Mouse (Mus musculus) heart, embryonic 10.5 days (tissue): ENCODE data around the gene Olfr704. TPM values are rescaled to one million over a fixed set of nuclear protein-coding genes. Genes with fewer than 3 reads are reported as not detected.
"Not testable (repeated sequence)": the region's sequence is repeated elsewhere in the genome, so short reads cannot be mapped to it uniquely, and the experiment has no call there.

Experiments used
- DNase-seq: peaks from one replicate; pipeline ENCODE4 v3.0.0-alpha.2; 2017; ENCODE audit warnings: low spot score
- H3K27ac ChIP-seq: fragments of 300-500 bp; sonication (generic); 2 replicates; pipeline ENCODE4 v1.5.1; 2016; ENCODE audit warnings: mild to moderate bottlenecking
- H3K27me3 ChIP-seq: fragments of 300-500 bp; sonication (generic); 2 replicates; pipeline ENCODE4 v1.6.1; 2016; ENCODE audit warnings: mild to moderate bottlenecking; ENCODE audit not compliant: poor library complexity, insufficient read depth, severe bottlenecking
- H3K36me3 ChIP-seq: fragments of 300-500 bp; sonication (generic); 2 replicates; pipeline ENCODE4 v1.6.1; 2016; ENCODE audit warnings: mild to moderate bottlenecking, moderate library complexity
- H3K4me1 ChIP-seq: fragments of 300-500 bp; sonication (generic); 2 replicates; pipeline ENCODE4 v1.6.1; 2016; ENCODE audit warnings: mild to moderate bottlenecking
- H3K4me3 ChIP-seq: fragments of 300-500 bp; sonication (generic); 2 replicates; pipeline ENCODE4 v1.5.1; 2016; ENCODE audit warnings: mild to moderate bottlenecking, moderate library complexity
- H3K9me3 ChIP-seq: fragments of 300-500 bp; sonication (generic); 2 replicates; pipeline ENCODE4 v1.6.1; 2016; ENCODE audit warnings: mild to moderate bottlenecking, moderate library complexity
- WGBS: fragments of 180-500 bp; shearing (Covaris S2); methylation state at CpG from one replicate; pipeline ENCODE4 v1.1.7; 2016; 5-methylcytosine and 5-hydroxymethylcytosine counted together
- polyA plus RNA-seq: library from polyadenylated mRNA; unstranded; fragments of >200 nt; fragmentation: Nextera tagmentation; extraction: Ambion mirVana; gene quantifications from 2 replicates; pipeline ENCODE4 v1.2.1, GENCODE M21; 2016

The Olfr704 gene
- not detected in 2 replicates for polyA plus RNA-seq

DNA sequence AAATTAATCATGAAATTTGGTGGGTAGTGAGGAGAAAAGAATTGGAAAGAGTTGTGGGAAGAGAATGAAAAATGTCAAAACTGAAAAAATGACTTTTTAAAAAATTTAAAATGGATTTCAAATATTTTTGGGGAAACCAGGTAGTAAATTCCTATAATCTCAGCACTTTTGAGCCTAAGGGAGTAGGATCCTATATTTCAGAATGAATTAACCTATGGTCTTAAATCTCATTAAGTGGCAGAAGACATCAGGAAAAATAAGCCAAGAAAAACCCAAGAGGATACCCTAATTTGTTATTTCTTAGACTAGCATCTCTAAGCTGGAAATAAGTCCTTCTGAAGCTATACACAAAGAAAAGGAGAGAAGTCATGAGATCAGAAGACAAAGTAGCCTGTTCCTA, at the start of gene Olfr704:
Olfr704 (plus strand) TSS at position 301 of the 400 bp plus-strand sequence.
- no peak within 1 kb of the TSS for H3K4me3 ChIP-seq
- H3K36me3 ChIP-seq: no peaks in the 10 kb centered on the region
- no peaks in the 10 kb centered on the region for H3K9me3 ChIP-seq
- no peaks in the 10 kb centered on the region for H3K4me1 ChIP-seq
- DNase-seq: no peak
- H3K27ac ChIP-seq: no peak within 1 kb of the TSS
- no peaks in the 10 kb centered on the region for H3K27me3 ChIP-seq

DNA sequence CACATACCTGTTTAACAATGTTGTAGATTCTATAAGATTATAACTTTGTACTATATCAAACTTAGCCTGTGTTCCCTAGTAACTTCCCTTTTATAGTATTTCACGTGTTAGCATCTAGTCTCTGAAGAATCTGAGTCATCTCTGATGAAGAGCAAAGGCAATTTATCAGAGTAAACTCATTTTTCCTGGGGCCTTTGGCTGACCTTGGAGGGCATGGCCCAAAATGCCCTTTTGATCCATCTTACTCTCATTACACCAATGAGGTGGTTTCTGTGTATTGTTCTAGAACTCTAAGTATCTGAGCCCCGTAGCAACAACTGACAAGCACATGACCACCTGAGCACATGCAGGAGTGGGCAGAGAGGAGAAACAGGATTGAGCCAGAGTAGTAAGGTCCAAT, 49.2 kb upstream of the Olfr704 start, which contains the start of gene Olfr701:
Olfr701 (plus strand) TSS at position 301 of the 400 bp plus-strand sequence.
- Histone ChIP-seq H3K4me1 (no peaks in the 10 kb centered on the region), H3K4me3 (no peak within 1 kb of the TSS), H3K27me3 (no peaks in the 10 kb centered on the region), H3K27ac (no peak within 1 kb of the TSS), H3K9me3 (no peaks in the 10 kb centered on the region), H3K36me3 (no peaks in the 10 kb centered on the region)
- no peak for DNase-seq
- 73% methylated on average over 2 of the region's 2 CpGs for WGBS

DNA sequence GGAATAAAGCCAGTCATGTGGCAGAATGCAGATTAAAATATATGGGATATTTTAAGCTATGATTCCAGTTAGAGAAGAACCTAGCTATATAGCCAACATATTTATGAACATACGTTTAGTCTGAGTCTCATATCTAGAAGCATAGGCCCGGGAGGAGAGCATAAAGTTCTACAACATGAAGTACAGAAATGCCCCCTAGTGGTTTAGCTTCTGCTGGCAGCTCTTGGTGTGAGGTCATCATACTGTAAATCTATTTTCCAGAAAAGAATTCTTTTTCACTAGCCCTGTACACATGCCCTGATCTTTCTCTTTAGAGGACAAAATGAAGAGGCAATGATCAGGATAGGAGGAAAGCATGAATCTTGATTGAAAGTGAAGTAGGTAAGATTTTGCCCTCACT, 47.2 kb upstream of the Olfr704 start:
- 56% methylated on average over 2 of the region's 2 CpGs for WGBS
- no peak for DNase-seq
- H3K36me3 ChIP-seq: no peaks in the 10 kb centered on the region
- H3K9me3 ChIP-seq: no peaks in the 10 kb centered on the region
- no peak overlapping the region for H3K27ac ChIP-seq
- no peaks in the 10 kb centered on the region for H3K27me3 ChIP-seq
- H3K4me1 ChIP-seq: no peaks in the 10 kb centered on the region
- H3K4me3 ChIP-seq: no peak overlapping the region

DNA sequence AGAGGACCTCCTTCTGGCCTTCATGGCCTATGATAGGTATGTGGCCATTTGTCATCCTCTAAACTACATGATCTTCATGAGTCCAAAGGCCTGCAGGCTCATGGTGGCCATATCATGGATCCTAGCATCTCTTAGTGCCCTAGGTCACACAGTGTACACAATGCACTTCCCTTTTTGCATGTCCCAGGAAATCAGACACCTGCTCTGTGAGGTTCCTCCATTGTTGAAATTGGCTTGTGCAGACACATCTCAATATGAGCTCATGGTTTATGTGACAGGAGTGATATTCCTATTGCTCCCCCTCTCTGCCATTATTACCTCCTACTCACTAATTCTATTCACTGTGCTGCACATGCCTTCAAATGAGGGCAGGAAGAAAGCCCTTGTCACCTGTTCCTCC, 44.6 kb upstream of the Olfr704 start:
- H3K27ac ChIP-seq: no peak overlapping the region
- no peak overlapping the region for H3K4me3 ChIP-seq
- no peak for DNase-seq
- H3K36me3 ChIP-seq: no peaks in the 10 kb centered on the region
- H3K27me3 ChIP-seq: no peaks in the 10 kb centered on the region
- H3K4me1 ChIP-seq: no peaks in the 10 kb centered on the region
- H3K9me3 ChIP-seq: no peaks in the 10 kb centered on the region

DNA sequence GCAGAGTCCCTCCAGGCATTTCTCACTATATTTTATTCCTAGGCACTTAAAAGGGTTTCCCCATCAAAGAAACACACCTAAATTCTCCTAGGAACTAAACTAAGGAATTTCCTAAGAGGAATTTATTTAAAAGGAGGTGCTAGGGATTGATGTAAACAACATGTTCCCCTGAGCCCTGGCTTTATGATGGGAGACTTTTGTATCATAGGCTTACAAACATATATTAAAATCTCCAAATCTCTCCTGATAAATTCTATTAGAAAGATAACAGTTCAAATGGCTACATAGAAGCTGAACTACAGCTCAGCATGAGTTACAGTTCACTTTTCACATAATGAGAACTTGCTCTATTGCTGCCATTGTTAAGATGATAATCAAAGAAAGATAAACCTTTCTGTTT, 29.2 kb upstream of the Olfr704 start, which contains the start of gene Olfr702:
Olfr702 (minus strand) TSS at position 101 of the 400 bp plus-strand sequence.
- no peak within 1 kb of the TSS for H3K27ac ChIP-seq
- no peak for DNase-seq
- no peak within 1 kb of the TSS for H3K4me3 ChIP-seq
- H3K9me3 ChIP-seq: no peaks in the 10 kb centered on the region
- no peaks in the 10 kb centered on the region for H3K4me1 ChIP-seq
- H3K27me3 ChIP-seq: no peaks in the 10 kb centered on the region
- H3K36me3 ChIP-seq: no peaks in the 10 kb centered on the region

DNA sequence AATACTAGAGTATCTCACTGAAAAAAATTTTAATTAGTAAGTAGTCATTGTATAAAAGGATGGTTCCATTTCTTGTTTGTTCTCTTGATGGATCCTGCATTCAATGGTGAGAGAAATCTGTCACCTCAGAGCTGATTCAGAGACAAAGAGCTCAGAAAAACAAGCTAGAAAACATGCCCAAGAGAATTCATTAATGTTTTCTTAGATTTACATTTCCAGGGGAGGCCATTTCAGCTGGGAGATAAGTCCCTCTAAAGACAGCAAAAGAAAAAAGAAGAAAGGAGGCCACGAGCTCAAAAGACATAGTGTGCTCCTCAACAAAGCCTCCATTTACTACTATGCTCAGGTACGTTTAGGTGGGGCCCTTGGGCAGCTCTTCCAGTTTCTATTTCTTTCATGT, 19.9 kb upstream of the Olfr704 start, which contains the start of gene Olfr703:
Olfr703 (plus strand) TSS at position 301 of the 400 bp plus-strand sequence.
- Histone ChIP-seq H3K4me3 (no peak within 1 kb of the TSS), H3K4me1 (no peaks in the 10 kb centered on the region), H3K36me3 (no peaks in the 10 kb centered on the region), H3K9me3 (no peaks in the 10 kb centered on the region), H3K27me3 (no peaks in the 10 kb centered on the region), H3K27ac (no peak within 1 kb of the TSS)
- DNase-seq: no peak
- 72% methylated on average over 2 of the region's 2 CpGs for WGBS

DNA sequence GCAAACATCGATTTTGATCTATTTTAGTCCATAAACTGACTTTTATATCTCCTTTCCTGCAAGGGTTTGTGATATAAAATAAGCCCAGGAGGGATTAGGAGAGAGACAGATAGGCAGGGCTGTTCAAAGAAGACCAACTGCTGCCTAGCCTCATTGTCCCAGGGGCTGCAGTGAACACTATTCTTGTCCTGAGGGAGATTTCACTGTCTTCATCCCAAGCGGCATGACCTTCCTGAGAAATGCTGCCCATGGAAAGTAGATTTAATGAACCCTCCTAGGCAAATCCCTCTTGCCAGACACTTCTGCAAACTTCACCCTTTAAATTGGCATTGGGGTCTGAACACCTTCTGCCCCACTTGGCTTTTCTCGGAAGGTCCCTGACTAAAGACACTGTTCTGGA, 13.8 kb downstream of the Olfr704 start, which contains the start of gene Olfr705:
Olfr705 (minus strand) TSS at position 101 of the 400 bp plus-strand sequence.
- H3K27ac ChIP-seq: no peak within 1 kb of the TSS
- H3K4me3 ChIP-seq: no peak within 1 kb of the TSS
- H3K36me3 ChIP-seq: no peaks in the 10 kb centered on the region
- no peaks in the 10 kb centered on the region for H3K4me1 ChIP-seq
- no peak for DNase-seq
- no peaks in the 10 kb centered on the region for H3K27me3 ChIP-seq
- 75% methylated on average over 3 of the region's 3 CpGs for WGBS
- H3K9me3 ChIP-seq: no peaks in the 10 kb centered on the region

DNA sequence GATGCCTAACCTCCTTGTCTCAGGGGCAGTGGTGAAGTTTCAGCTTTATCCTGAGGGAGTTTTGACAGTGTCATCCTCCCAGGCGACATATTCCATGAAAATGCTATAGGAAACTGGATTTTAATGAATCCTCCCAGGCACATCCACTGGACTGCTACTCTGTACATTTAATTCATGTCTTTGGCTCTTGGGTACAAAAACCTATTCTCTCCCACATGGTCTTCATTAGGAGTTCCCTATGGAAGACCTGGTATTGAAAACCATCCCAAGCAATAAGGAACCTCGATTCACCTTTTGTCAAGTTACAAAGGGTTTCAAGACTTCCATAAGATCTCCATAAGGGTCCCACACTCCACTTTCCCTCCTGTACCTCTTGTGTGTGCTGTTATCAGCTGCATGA, 25.1 kb downstream of the Olfr704 start, which contains the start of gene Olfr706:
Olfr706 (minus strand) TSS at position 101 of the 400 bp plus-strand sequence.
- Histone ChIP-seq H3K9me3 (0 out of 2 replicates have a peak, but pooled peaks cover 3% of the 10 kb centered on the region), H3K27ac (no peak within 1 kb of the TSS), H3K27me3 (no peaks in the 10 kb centered on the region), H3K4me1 (no peaks in the 10 kb centered on the region), H3K36me3 (no peaks in the 10 kb centered on the region), H3K4me3 (no peak within 1 kb of the TSS)
- DNase-seq: no peak
- 81% methylated on average over 2 of the region's 2 CpGs for WGBS

DNA sequence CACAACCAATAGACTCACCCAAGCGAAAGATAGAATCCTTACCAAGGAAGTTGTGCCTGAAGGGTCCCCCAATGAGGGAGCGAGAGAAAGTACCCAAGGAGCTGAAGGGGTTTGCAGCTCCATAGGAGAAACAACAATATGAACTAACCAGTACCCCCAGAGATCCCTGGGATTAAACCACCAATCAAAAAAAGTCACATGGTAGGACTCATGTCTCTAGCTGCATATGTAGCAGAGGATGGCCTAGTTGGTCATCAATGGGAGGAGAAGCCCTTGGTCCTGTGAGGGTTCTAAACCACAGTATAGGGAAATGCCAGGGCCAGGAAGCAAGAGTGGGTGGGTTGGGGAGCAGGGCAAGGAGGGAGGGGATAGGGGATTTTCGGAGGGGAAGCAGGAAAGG, 38.2 kb downstream of the Olfr704 start, which contains the start of gene Olfr707:
Olfr707 (minus strand) TSS at position 101 of the 400 bp plus-strand sequence.
- not testable (repeated sequence) for H3K36me3 ChIP-seq, H3K27me3 ChIP-seq
- 83% methylated on average over 3 of the region's 3 CpGs for WGBS

DNA sequence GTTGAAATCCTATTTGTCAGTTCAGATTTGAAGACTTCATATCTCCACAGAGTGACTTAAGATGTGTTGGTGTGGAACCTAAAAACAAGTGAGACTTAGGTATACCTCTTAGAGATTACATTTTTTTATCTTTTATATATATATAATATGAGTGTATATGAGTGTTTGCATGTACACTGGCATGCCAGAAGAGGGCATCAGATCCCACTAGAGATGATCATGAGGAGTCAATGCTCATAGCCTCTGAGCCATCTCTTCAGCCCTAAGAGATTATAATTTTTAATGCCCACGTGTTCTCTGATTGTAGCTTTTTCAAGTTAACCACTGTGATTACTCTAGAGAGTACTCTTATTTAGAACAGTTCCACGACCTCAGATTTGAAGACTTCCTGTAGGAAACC, 44.7 kb downstream of the Olfr704 start, which contains the start of gene Olfr1532-ps1:
Olfr1532-ps1 (plus strand) TSS at position 326 of the 400 bp plus-strand sequence.
- Histone ChIP-seq H3K36me3 (no peaks in the 10 kb centered on the region), H3K4me3 (no peak within 1 kb of the TSS), H3K4me1 (no peaks in the 10 kb centered on the region), H3K27me3 (no peaks in the 10 kb centered on the region), H3K27ac (no peak within 1 kb of the TSS), H3K9me3 (no peaks in the 10 kb centered on the region)
- DNase-seq: no peak
- WGBS: 56% methylated on average over 2 of the region's 2 CpGs

More for the DNA sequence above, 38.2 kb downstream of the Olfr704 start, which contains the start of gene Olfr707:
- not testable (repeated sequence) for H3K9me3 ChIP-seq, DNase-seq, H3K27ac ChIP-seq, H3K4me3 ChIP-seq, H3K4me1 ChIP-seq

Other genes starting within 250 kb of the Olfr704 start
- gene Olfr693, start 182.6 kb upstream of the Olfr704 start, polyA plus RNA-seq: not detected in 2 replicates
- not detected in 2 replicates for gene Olfr694, start 171.4 kb upstream of the Olfr704 start, polyA plus RNA-seq
- not detected in 2 replicates for gene Olfr695, start 146.8 kb upstream of the Olfr704 start, polyA plus RNA-seq
- not detected in 2 replicates for gene Olfr697, start 120.7 kb upstream of the Olfr704 start, polyA plus RNA-seq
- gene Olfr698, start 107.8 kb upstream of the Olfr704 start, polyA plus RNA-seq: not detected in 2 replicates
- not detected in 2 replicates for gene Olfr699, start 70.0 kb upstream of the Olfr704 start, polyA plus RNA-seq
- not detected in 2 replicates for gene Olfr700, start 54.4 kb upstream of the Olfr704 start, polyA plus RNA-seq
- gene Olfr701, start 49.1 kb upstream of the Olfr704 start, polyA plus RNA-seq: not detected in 2 replicates
- gene Olfr702, start 29.3 kb upstream of the Olfr704 start, polyA plus RNA-seq: not detected in 2 replicates
- gene Olfr703, start 19.8 kb upstream of the Olfr704 start, polyA plus RNA-seq: not detected in 2 replicates
- not detected in 2 replicates for gene Olfr705, start 13.7 kb downstream of the Olfr704 start, polyA plus RNA-seq
- not detected in 2 replicates for gene Olfr706, start 25.0 kb downstream of the Olfr704 start, polyA plus RNA-seq
- not detected in 2 replicates for gene Olfr707, start 38.1 kb downstream of the Olfr704 start, polyA plus RNA-seq
- gene Olfr1532-ps1, start 44.8 kb downstream of the Olfr704 start, polyA plus RNA-seq: not detected in 2 replicates
- not detected in 2 replicates for gene Olfr709-ps1, start 69.0 kb downstream of the Olfr704 start, polyA plus RNA-seq
- gene Olfr710, start 85.1 kb downstream of the Olfr704 start, polyA plus RNA-seq: not detected in 2 replicates
- not detected in 2 replicates for gene Olfr6, start 100.8 kb downstream of the Olfr704 start, polyA plus RNA-seq
- gene Olfr711, start 112.3 kb downstream of the Olfr704 start, polyA plus RNA-seq: not detected in 2 replicates
- not detected in 2 replicates for gene Olfr2, start 142.9 kb downstream of the Olfr704 start, polyA plus RNA-seq
- not detected in 2 replicates for gene Olfr713, start 168.0 kb downstream of the Olfr704 start, polyA plus RNA-seq
- gene Olfr714, start 207.8 kb downstream of the Olfr704 start, polyA plus RNA-seq: not detected in 2 replicates
- not detected in 2 replicates for gene Olfr17, start 230.0 kb downstream of the Olfr704 start, polyA plus RNA-seq
- gene Olfr715b, start 247.2 kb downstream of the Olfr704 start, polyA plus RNA-seq: not detected in 2 replicates